Mouse (Mus musculus) ovary, postnatal 14 days (tissue): ENCODE data around the gene Dgkq.
A peak's percentile ranks its signal among the peaks of the same experiment; 100 is the strongest.

ENCODE experiments used
- DNase-seq: peaks from one replicate; pipeline ENCODE4 v3.0.0; 2022; ENCODE audit warnings: low spot score

Dgkq gene

GRCm38 (mm10) chr5:108668977-108669936 is at the start of gene Dgkq:
Dgkq (minus strand) TSS chr5:108669672.
- DNase-seq, result peak; percentile 69

GRCm38 (mm10) chr5:108718051-108718450 is 48.6 kb upstream of the Dgkq start:
- no peak for DNase-seq

GRCm38 (mm10) chr5:108715974-108716373 is 46.5 kb upstream of the Dgkq start:
- no peak for DNase-seq

GRCm38 (mm10) chr5:108714149-108714548 is 44.7 kb upstream of the Dgkq start:
- DNase-seq, result no peak

- DNase-seq, result no peak
Measured at GRCm38 (mm10) chr5:108713691-108714090, 44.2 kb upstream of the Dgkq start.

- no peak for DNase-seq
Measured at GRCm38 (mm10) chr5:108713096-108713495, 43.6 kb upstream of the Dgkq start.

- DNase-seq, result no peak
Measured at GRCm38 (mm10) chr5:108711968-108712367, 42.5 kb upstream of the Dgkq start.

GRCm38 (mm10) chr5:108708981-108709731 is 39.7 kb upstream of the Dgkq start:
- DNase-seq, result no peak

- DNase-seq, result no peak
Measured at GRCm38 (mm10) chr5:108708419-108708818, 38.9 kb upstream of the Dgkq start.

- no peak for DNase-seq
Measured at GRCm38 (mm10) chr5:108707758-108708157, 38.3 kb upstream of the Dgkq start.

GRCm38 (mm10) chr5:108703754-108704626 is 34.5 kb upstream of the Dgkq start:
- DNase-seq, result no peak

GRCm38 (mm10) chr5:108701341-108702021 is 32.0 kb upstream of the Dgkq start:
- no peak for DNase-seq

- DNase-seq, result no peak
Measured at GRCm38 (mm10) chr5:108700346-108700745, 30.9 kb upstream of the Dgkq start.

- no peak for DNase-seq
Measured at GRCm38 (mm10) chr5:108697341-108697753, 27.9 kb upstream of the Dgkq start.

- DNase-seq, result no peak
Measured at GRCm38 (mm10) chr5:108696542-108696941, 27.1 kb upstream of the Dgkq start.

GRCm38 (mm10) chr5:108695861-108696260 is 26.4 kb upstream of the Dgkq start:
- DNase-seq, result no peak

GRCm38 (mm10) chr5:108694352-108695261 is 25.1 kb upstream of the Dgkq start:
- DNase-seq, result peak; percentile 32

GRCm38 (mm10) chr5:108693872-108694288 is 24.4 kb upstream of the Dgkq start:
- DNase-seq, result peak; percentile 77

- peak; percentile 49 for DNase-seq
Measured at GRCm38 (mm10) chr5:108692271-108692670, 22.8 kb upstream of the Dgkq start, which contains the start of gene Fgfrl1. Fgfrl1 (plus strand) TSS chr5:108692382.

- no peak for DNase-seq
Measured at GRCm38 (mm10) chr5:108691152-108691551, 21.7 kb upstream of the Dgkq start.
